Mouse (Mus musculus): Measurements from ENCODE around the gene Nkx6-2.

Nkx6-2 gene

DNA sequence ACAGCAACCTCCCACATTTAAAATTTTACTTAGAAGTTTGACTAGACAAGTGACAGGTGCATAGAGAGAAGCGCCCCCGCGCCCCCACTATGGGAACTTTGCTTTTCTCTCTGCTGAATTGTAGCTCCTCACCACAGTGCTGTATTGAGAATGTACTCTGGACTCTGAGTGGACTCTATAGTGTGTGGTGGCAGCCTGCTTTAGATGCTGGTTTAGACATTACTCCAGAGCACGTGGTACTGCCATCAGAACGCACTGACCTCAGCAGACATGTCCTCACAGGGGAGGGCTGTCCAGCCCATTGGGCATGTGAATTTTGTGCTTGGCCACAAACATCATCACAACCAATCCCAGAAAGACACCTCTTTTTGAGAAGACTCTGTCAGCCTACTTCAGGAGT is 11.8 kb downstream of the Nkx6-2 start:
- no peak for DNase-seq (ENCODE audit: low spot score in 2 of 2)

DNA sequence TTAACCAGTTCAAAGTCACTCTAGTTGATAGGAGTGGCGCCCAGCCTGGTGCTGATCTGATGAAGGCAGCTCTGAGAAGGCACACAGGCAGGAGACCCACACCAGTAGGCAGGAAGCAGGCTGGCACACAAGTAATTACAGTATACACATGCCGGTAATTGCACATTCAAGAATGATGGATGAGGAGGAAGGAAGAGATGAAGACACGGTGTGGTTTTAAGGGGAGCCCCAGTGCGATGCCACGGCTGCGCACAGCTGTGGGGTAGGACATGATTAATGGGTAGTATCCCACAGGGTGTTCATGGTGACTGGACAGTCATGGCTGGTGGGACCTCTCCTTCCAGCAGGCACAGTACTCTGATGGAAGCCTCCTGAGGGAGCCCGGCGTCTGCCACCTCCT is 16.1 kb downstream of the Nkx6-2 start:
- DNase-seq (ENCODE audit: low spot score in 2 of 2): no peak

DNA sequence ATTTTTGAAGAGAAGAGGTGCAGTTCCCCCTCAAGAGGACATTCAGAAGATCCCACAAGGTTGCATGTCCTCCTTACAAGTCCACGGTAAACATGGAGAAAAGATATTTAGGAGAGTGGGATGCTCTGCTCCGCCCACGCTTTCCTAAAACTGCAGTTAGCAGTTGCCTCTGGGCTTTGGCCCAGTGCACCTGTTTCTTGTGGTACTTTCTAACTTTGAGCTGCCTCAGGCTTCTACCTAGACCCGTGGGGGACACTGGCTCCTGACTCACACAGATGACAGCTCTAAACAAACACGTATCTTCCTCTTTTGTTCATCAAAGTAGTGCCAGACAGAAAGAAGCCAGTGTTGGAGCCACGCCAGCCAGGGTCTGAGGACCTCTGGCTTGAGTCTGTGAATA is 16.6 kb downstream of the Nkx6-2 start:
- no peak for DNase-seq (ENCODE audit: low spot score in 2 of 2)

DNA sequence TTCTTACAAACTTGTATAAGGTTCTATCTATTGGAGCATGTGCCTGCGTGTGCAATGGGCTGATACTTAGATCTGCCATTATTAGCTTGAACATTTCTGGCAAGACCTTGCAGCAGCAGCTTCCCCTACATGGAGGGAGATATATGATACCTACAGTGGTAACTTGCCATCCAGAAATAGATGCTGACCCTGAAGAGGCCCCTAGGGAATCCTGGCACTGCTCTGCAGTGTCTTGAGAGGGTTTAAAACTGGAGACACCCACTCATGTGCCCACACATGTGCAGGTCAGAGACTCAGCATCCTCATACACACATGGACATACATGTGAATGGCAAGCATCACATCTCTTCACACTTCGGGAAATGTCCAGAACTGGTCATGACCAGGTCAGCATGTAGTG is 18.4 kb downstream of the Nkx6-2 start:
- no peak for DNase-seq (ENCODE audit: low spot score in 2 of 2)

DNA sequence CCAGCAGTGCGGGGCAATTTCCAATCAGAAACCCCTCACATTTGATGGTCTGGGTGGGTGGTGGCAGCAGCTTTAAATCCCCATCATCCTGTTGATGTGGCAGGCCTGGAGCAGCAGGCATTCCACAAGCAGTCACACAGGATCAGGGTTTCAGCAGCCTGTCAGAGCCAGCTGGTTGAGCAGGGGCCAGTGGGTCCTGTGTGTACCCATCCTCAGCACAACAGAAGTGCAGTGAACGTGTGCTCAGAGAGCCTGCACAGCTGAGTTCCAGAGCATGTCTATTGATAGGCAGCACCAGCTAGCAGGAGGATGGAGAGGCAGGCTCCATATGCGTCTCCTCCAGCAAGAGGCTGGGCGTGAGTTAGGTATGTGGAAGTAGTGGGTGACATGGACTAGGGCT is 19.2 kb downstream of the Nkx6-2 start:
- DNase-seq (ENCODE audit: low spot score in 2 of 2): no peak

DNA sequence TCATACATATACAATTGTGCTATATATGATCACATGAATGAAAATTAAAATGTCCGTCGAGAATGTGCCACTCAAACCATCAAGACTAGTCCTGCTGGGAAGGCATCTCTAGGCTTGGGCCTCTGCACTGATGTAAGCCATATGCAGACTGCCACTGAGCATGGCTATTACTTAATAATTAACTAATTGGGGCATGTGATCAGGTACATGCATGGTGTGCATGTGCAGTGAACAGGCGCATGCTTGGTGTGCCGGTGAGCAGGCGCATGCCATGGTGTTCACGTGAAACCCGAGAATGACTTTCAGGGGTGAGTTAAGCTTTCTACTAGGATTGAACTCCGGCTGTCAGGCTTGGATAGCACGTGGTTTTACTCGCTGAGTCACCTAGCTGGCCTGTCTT is 22.9 kb downstream of the Nkx6-2 start:
- no peak for DNase-seq (ENCODE audit: low spot score in 2 of 2)

DNA sequence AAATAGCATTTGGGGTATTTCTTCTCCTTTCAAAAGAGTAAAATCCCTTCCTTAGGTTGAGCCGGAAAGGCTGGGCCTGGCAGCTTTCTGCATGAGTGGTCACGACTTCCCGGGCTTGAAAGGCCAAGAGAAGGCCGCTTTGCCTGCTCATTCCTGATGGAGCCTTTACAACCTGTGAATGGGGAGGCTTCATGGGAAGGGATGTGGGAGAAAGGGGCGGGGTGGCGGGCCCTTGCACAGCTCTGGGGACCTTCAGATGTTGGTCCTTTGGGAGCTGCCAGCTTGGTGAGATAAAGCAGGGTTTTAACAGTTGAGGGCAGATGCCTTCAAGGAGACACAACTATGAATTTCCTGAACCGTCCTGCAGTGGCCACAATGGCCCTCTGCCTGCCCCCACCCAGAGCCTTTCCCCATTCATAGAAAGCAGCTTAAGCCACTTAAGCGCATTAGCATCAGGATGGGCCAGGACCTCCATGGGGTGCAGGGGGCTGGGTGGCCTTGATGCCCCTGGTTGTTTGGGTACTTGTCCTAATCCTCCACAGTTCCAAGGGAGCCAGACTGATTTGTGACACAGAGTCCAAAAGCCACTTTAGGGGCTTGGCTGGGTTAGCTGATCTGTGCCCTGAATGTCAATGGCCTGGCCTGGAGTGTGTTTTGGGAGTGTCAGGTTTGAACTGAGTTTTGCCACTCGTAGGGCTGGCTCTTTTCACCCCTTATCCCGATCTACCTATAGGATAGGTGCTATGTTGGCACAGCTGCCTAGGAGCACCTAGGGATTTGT is 25.7 kb downstream of the Nkx6-2 start:
- no peak for DNase-seq (ENCODE audit: low spot score in 2 of 2)

DNA sequence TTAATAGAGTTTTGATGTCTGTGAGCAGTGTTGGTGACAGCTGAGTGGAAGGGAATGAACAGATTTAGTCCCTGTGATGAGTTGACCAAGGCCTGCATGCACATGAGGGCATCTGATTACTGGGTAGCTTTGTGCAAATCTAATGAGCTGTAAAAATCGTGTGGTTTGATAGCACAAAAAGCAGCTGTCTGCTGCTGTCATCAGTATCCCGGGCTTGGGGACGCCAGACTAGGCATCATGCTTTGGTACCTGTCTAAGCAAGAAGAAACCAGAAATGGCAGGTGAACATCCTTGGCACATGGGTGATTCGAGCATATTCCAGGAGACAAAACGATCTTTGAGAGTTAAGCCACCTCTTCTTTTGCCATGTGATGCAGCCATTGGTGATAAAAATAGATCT is 26.3 kb downstream of the Nkx6-2 start:
- DNase-seq (ENCODE audit: low spot score in 2 of 2): no peak

DNA sequence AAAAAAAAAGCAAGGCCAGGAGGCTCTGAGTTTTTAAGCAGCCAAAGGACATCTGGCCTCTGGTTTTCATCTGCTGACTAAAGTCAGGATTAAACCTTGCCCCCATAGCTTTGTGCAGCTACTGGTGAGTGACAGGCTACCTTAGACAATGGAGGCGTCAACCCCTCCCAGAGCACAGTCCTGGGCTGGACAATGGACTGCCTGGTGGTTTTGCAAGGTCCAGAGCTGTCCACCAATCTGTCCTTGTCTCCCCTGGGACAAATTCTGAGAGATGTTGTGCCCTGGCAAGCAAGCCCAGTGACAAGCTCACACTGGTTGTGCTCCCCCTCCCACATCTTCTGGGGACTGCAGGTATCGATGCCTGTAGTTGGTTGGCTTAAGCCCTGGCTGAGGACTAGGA is 31.1 kb downstream of the Nkx6-2 start:
- DNase-seq (ENCODE audit: low spot score in 2 of 2): no peak

DNA sequence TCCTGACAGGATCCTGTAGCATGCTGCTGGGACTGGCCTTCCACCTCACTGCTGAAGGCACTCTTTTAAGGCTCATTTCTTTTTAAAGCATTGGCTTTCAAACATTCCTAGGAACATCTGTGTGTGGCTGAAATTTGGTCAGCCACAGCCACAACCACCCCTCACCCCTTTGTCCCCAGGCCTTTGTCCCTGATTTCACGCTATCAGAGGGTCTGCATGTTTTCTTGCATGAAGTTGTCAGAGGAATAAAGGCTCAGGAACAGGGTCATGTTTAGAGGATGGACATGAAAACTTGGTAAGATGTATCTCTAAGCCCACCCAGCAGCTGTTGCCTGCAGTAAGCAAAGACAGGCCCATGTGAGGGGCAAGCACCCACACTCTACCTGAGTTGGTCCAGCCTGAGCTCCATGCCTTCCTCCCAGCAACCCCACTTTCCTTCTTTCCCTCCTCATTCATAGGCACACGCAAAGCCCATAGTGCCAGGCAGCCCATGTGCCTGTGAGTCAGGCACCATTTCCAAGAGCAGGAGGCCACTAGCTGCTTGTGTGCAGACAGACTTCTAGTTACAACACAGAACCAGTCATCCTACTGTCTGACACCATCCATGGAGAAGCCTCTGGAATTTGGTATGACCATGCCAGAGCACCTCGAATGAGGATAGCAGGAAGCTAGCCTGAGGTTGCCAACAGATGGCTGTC is 32.4 kb downstream of the Nkx6-2 start:
- DNase-seq (ENCODE audit: low spot score in 2 of 2): no peak

DNA sequence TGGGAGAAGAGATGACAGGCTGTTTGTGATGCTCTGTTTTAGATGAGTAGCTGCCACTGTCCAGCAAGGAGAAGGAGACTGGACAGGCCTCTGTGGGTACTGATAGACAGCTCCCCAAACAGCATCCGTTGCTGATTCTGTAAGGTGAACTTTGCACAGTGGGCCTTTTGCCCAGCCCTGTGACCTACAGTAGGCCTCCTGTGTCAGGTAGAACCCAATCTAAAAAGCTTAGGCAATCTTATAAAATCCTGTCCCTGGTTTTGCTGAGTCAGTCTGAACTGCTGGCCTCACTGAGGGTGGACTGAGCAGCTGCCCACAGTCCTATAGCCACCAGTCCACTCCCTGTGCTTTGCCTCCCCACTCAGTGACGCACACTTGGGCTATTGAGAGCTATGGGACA is 35.3 kb downstream of the Nkx6-2 start:
- no peak for DNase-seq (ENCODE audit: low spot score in 2 of 2)

DNA sequence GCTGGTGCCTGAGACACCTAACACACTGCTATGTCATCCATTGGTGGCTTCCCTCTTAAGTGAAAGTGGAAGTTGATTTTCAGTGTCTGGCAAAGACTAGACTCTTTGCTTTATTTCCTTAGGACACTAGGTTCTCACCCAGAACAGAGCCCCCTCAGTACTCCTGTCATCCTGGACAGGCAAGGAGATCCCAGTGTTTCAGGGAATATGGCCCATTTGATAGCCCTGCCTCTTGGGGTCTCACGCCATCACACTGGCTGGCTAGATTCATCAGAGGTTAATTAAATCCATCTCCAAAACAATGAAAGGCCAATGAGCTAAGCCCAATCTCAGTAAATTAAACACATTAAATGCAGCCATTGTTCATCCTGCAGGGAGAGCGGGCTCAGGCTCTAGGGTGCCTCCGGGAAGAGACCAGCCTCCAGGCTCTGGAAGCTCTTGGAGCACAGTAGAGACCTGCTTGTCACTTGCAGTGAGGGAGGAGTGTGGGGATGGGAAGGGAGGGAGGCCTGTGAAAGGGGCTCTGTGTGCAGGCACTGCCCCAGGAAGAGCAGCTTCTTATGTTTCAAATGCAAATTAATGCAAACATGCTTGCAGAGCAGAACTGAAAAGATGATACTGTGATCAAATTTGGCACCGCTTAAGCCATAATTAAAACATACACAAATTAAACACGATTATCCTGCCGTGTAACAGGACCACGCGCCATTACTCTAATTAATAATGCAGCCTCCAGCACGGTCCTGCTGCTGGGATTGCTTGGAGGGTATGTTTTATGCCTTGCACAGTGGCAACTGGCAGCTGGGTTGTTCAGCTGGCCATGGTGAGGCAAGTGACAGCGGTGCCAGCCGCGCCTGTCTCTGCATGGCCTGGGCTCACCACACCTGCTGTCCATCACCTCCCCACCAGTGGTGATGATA is 37.6 kb downstream of the Nkx6-2 start:
- no peak for DNase-seq (ENCODE audit: low spot score in 2 of 2)

DNA sequence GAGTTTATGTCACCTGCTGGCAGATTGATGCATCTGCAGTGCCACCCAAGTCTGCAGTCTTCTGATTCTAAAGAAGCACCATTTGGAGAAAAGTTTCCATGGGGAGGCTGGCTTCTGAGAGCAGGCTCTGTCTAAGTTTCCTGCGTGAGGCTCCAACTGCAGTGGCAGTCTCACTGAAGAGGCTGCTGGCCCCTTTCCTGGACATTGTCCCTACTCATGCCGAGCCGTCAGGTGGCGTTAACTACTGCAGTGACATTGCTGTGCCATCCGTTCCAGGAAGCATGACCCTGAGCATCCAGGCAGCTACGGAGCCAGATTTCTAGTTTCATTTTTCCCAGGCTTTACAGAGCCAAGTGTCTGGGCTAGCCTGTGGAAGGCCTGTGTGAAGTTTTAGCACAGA is 41.2 kb downstream of the Nkx6-2 start:
- no peak for DNase-seq (ENCODE audit: low spot score in 2 of 2)

DNA sequence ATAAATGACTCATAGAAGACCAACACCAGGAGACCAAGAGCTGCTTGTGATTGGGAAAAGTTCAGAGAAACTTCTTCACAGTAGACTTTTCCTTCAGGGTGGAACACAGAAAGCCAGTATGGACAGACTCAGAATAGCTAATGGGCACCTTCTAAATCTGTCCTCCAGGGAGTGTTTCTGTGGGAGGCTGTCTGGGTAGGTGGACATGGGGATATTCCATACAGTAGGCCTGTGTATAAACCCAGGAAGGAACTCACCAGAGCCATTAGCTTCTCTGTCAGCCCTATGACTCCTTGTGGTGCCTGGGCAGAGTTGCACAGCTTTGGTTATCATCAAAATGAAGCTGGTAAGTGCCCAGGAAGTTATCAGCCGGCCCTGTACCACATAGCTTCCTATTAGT is 42.0 kb downstream of the Nkx6-2 start:
- DNase-seq (ENCODE audit: low spot score in 2 of 2): no peak

DNA sequence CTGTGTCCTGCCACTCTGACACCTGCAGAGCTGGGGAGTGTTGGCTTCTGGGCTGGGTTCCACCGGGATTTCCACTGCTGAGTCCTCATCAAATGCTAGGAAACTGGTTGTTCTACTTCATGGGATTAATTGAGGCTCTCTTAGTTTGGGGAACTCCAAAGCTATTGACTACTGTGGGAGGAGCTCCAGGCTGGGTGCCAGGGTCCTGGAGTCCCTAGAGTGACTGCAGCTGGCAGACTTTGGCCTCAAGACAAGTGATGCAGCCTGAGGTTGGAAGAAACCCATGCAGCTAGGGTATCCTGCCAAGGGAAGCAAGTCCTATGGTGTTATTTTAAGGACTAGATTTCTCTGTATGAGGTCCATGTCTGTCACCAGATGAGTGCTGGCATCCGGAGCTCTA is 44.1 kb downstream of the Nkx6-2 start:
- no peak for DNase-seq (ENCODE audit: low spot score in 2 of 2)

DNA sequence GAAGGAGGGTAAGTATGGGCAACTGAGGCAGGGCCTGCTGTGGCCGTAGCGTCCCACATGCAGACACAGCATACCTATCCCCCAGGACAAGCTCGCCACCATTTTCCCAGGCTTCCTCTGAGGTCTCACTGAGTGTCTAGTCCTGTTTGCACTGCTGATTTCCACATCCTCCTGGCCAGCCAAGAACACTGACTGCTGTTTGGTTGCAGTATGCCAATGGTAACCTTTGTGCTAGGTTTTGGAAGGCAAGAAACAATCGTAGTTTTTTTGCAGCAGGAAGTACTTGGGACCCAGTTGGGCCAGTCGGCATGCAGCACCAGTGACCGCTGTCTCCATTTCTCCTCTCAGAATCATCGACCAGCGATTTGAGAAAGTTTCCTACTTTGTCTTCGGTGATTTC is 44.8 kb downstream of the Nkx6-2 start:
- no peak for DNase-seq (ENCODE audit: low spot score in 2 of 2)

DNA sequence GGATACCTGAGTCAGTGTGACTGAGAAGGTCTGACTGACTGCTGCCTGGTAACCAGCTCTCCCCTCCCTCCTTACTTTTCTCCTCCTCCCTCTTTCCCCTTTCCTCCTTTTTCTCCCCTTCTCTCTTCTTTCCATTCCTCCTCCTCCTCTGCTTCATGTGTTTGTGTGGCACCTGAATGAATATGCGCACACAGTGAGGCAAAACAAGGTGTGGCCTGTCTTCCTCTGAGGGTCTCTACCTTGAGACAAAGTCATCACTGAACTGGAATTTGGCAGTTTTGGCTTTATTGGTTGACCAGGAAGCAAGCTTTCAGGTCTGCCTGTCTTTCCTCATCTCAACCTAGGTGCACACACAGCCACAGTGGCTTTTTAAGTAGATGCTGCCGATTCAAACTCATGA is 45.8 kb downstream of the Nkx6-2 start:
- no peak for DNase-seq (ENCODE audit: low spot score in 2 of 2)

DNA sequence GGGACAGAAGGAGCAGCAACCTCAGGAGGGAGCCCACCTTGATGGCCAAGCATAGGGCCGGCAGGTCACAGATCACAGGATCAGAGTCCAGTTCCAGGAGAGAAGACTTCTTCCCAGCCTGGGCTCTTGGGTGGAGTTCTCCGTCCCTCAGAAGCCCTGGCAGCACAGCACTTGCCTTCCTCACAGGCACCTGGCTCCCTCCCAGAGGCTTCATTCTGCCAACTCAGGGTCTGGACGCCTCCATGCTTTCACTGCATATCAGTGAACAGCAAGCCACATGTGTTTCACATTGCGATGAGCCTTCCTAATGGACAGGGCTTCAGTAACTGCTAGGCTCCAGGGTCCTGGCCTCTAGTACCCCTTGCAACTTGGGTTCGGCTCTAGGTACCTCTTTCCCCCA is 46.3 kb downstream of the Nkx6-2 start:
- no peak for DNase-seq (ENCODE audit: low spot score in 2 of 2)

DNA sequence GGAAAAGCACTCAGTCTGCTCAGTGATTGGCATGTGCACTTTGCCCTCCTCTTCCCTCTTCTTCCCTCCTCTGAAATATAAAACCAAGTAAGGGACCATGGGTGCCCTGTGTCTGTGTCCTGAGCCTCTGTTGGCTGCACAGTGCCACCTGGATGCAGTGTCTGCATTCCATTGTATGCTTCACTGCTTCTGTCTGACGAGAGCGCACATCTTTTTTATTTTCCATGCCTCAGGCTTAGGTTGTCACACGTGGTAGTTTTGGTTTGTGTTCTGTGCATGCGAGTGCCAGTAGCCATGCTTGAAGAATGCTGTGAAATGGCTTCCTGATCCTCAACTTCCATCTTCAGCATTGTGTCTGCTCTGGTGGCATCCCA is 51.2 kb downstream of the Nkx6-2 start:
- DNase-seq (ENCODE audit: low spot score in 2 of 2): no peak

DNA sequence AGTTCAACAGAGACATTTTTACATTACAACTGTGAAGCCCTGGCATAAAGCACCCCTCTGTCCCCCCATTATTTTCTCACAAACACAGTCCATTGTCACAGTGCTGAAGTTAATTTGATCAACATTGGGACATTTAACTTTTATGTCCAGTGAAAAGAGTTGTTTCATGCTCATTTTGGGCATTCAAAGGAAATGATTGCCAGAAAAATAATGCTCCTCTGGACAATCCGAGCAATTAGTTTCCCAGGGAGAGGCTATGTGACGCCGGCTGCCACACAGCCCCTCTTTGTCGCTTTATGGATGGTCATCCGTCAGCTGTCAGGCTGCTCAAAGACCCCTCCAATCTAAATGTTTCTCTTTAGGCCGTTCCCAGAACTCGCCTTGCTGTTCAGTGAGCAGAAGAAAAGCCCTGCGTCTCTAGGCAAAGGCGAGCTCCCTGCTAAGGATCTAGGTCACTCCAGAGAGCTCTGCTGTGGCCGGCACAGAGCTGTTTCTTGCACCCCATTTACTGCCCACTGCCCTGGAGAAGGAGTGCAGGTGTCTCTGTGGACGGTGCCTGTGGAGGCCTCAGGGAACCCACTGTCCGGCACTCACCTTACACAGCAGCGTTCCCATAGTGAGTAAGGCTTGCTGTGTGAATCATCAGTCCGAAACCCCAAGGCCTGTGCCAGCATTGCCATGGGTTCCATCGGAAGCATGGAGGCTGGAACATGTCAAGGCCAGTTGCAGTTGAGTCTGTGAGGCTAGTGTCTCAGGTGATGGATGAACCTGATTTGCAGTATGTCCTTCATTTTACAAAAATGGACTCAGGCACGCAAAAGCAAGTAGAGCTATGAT is 51.8 kb downstream of the Nkx6-2 start:
- no peak for DNase-seq (ENCODE audit: low spot score in 2 of 2)

All from frontal cortex, postnatal 25 days (tissue).